Mouse (Mus musculus) limb, embryonic 14.5 days (tissue): ENCODE data around the gene Ripor2. TPM values are rescaled to one million over a fixed set of nuclear protein-coding genes. Genes with fewer than 3 reads are reported as not detected.

Source experiments
- ATAC-seq: fragments of 200-750 bp; cut with Nextera tagmentation; 2 replicates; pipeline ENCODE4 v1.8.0; 2017; ENCODE audit warnings: low read depth, moderate number of reproducible peaks, moderate TSS enrichment; ENCODE audit not compliant: low FRiP score
- DNase-seq: peaks from one replicate; pipeline ENCODE4 v3.0.0-alpha.2; 2015; ENCODE audit warnings: low spot score
- H3K27ac ChIP-seq: fragments of 300-500 bp; sonication (generic); replicated peaks from 2 replicates; pipeline ENCODE4 v1.5.1; 2014; ENCODE audit warnings: low read depth, mild to moderate bottlenecking, low read length, moderate library complexity, mixed read lengths
- H3K27me3 ChIP-seq: fragments of 300-500 bp; sonication (generic); 2 replicates; pipeline ENCODE4 v1.6.1; 2014; ENCODE audit warnings: low read length, mixed read lengths; ENCODE audit not compliant: control insufficient read depth, insufficient read depth
- H3K36me3 ChIP-seq: fragments of 300-500 bp; sonication (generic); 2 replicates; pipeline ENCODE4 v1.6.1; 2014; ENCODE audit warnings: mild to moderate bottlenecking, low read length, moderate library complexity, mixed read lengths; ENCODE audit not compliant: control insufficient read depth, insufficient read depth
- H3K4me1 ChIP-seq: fragments of 300-500 bp; sonication (generic); 2 replicates; pipeline ENCODE4 v1.6.1; 2014; ENCODE audit warnings: antibody characterized with exemption, low read length, mixed read lengths; ENCODE audit not compliant: control insufficient read depth, insufficient read depth
- H3K4me2 ChIP-seq: fragments of 300-500 bp; sonication (generic); replicated peaks from 2 replicates; pipeline ENCODE4 v1.6.1; 2014; ENCODE audit warnings: low read depth, mild to moderate bottlenecking, low read length, moderate library complexity; ENCODE audit not compliant: severe bottlenecking
- H3K4me3 ChIP-seq: fragments of 300-500 bp; sonication (generic); replicated peaks from 2 replicates; pipeline ENCODE4 v1.5.1; 2014; ENCODE audit warnings: low read length
- H3K9ac ChIP-seq: fragments of 300-500 bp; sonication (generic); 2 replicates; pipeline ENCODE4 v1.6.1; 2014; ENCODE audit warnings: mild to moderate bottlenecking, low read depth, low read length, moderate library complexity; ENCODE audit not compliant: severe bottlenecking
- H3K9me3 ChIP-seq: fragments of 300-500 bp; sonication (generic); 2 replicates; pipeline ENCODE4 v1.6.1; 2016; ENCODE audit warnings: low read length; ENCODE audit not compliant: control insufficient read depth
- POLR2A ChIP-seq: fragments of 200-500 bp; IDR thresholded peaks from 2 replicates; pipeline ENCODE4 v1.8.0; 2012; ENCODE audit warnings: inconsistent platforms, mild to moderate bottlenecking, moderate library complexity, borderline replicate concordance; ENCODE audit not compliant: insufficient read depth, insufficient read length; ENCODE audit errors: extremely low read depth
- WGBS: fragments of 180-500 bp; shearing (Covaris S2); extraction: QIAGEN DNeasy Blood & Tissue Kit; methylation state at CpG from one replicate; pipeline ENCODE4 v1.1.7; 2014; 5-methylcytosine and 5-hydroxymethylcytosine counted together
- polyA plus RNA-seq, 2 experiments: library from polyadenylated mRNA; depleted of rRNA in 1 of 2; stranded (reverse) in 1 of 2; unstranded in 1 of 2; fragments of >200 nt; fragmentation: Nextera tagmentation in 1 of 2; extraction: Ambion mirVana in 1 of 2; gene quantifications; 2 replicates each; pipeline versions ENCODE4 v1.2.1 to v1.2.3; 2012 to 2014

The Ripor2 gene
- polyA plus RNA-seq (2012; rRNA removed) (5.1 and 6.0 TPM in 2 replicates), polyA plus RNA-seq (2014; fragmentation: Nextera tagmentation; extraction: Ambion mirVana) (5.0 and 5.1 TPM in 2 replicates)

DNA sequence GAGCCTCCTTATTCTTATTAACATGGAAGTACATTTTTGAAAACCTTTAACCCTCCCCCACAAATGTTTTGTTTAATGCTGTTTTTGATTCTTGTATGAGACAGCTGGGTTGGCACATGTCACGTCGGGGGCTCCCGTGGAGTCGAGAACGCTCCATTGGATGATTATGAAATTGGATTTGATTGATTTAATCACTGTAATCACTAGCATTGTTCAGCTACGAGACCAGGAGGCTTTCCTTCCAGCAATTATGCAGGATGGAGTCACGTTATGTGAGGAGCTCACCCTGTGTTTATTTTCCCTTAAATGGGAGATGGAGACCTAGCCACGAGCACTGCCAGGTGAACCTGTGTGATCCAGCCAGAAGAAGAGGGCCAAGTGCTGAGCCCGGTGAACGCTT lies at the start of gene Ripor2:
TSS of gene Ripor2 (plus strand) at position 357 of the 400 bp plus-strand sequence.
- no peak within 1 kb of the TSS for H3K4me3 ChIP-seq
- H3K9ac ChIP-seq, result no peak within 1 kb of the TSS
- no peaks in the 10 kb centered on the region for H3K4me1 ChIP-seq
- no peak for ATAC-seq
- no peaks in the 10 kb centered on the region for H3K27me3 ChIP-seq
- H3K9me3 ChIP-seq, result no peaks in the 10 kb centered on the region
- H3K4me2 ChIP-seq, result no peak within 1 kb of the TSS
- no peak for DNase-seq
- no peaks in the 10 kb centered on the region for H3K36me3 ChIP-seq
- no peak within 1 kb of the TSS for H3K27ac ChIP-seq
- no peak for TF ChIP-seq POLR2A
- 78% methylated on average over 10 of the region's 10 CpGs for WGBS

DNA sequence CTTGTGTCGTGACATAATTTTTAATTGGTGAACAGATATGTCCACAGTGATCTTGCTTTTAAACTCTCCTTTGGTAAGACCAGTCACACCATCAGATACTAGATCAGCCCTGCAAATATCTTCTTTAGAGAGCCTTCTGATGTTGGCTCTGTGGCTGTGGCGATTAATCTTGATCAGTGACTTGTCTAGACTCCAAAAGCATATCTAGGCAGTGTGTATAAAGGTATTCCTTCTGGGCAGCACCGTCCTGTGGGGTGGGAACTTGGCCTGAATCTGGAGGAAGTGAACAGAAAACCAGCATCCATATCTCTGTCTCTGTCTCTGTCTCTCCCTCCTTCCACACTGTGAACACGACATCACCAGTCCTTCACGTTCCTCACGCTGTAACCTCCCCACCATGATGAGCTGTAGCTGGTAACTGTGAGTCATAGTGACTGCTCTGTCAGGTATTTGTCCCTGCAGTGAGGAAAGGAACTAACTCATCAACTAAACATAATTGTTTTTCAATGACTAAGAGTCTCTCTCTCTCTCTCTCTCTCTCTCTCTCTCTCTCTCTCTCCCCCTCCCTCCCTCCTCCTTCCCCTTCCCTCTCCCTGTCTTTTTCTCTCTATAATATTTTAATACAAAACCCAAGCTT lies 45.3 kb upstream of the Ripor2 start:
- ATAC-seq, result no peak
- no peaks in the 10 kb centered on the region for H3K9me3 ChIP-seq
- no peak for DNase-seq
- no peaks in the 10 kb centered on the region for H3K36me3 ChIP-seq
- 82% methylated on average over 6 of the region's 6 CpGs for WGBS
- H3K4me2 ChIP-seq, result no peak overlapping the region
- H3K27me3 ChIP-seq, result no peaks in the 10 kb centered on the region
- H3K4me3 ChIP-seq, result no peak overlapping the region
- no peak for TF ChIP-seq POLR2A
- H3K4me1 ChIP-seq, result no peaks in the 10 kb centered on the region
- no peak overlapping the region for H3K27ac ChIP-seq
- no peak overlapping the region for H3K9ac ChIP-seq

DNA sequence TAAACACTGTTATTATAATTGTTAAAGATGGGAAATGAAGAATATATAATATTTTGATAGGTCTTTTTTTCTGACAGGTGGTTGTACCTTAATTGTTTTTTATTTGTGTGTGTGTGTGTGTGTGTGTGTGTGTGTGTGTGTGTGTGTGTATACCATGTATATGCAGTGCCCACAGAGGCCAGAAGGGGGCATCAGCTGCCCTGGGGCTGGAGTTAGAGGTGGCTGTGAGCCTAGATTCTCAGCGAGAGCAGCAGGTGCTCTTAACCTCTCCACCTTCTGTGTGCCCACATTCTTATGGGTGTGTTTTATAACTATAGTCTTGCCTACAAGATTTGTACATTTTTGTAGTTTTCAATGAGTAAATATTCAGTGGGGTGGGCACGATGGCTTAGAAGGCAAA lies 44.0 kb upstream of the Ripor2 start:
- ATAC-seq, result no peak
- Histone ChIP-seq H3K4me1 (no peaks in the 10 kb centered on the region), H3K9me3 (no peaks in the 10 kb centered on the region), H3K36me3 (no peaks in the 10 kb centered on the region), H3K27me3 (no peaks in the 10 kb centered on the region), H3K4me3 (no peak overlapping the region), H3K27ac (no peak overlapping the region), H3K4me2 (no peak overlapping the region), H3K9ac (no peak overlapping the region)
- DNase-seq, result no peak
- no peak for TF ChIP-seq POLR2A
- WGBS, result 88% methylated on average over 2 of the region's 2 CpGs

DNA sequence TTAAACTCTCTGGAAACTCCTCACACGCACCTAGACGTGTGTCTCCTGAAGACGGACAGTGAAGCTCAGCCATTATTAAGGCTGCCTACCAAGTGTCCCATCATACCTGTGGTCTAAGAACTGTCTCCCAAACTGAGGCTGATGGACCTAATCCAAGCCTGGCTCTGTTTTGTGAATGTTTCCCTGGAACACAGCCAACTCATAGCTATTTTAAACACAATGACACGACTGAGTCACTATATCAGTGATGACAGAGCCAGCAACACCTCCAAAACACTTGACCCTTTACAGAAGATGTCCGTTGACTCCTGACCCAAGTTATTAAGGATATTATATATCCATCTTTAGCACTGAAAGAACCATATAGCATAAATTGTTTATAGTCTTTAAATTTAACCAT lies 43.0 kb upstream of the Ripor2 start:
- Histone ChIP-seq H3K4me1 (no peaks in the 10 kb centered on the region), H3K4me2 (no peak overlapping the region), H3K9ac (no peak overlapping the region), H3K27me3 (no peaks in the 10 kb centered on the region), H3K4me3 (no peak overlapping the region), H3K36me3 (no peaks in the 10 kb centered on the region), H3K27ac (no peak overlapping the region), H3K9me3 (no peaks in the 10 kb centered on the region)
- DNase-seq (no peak), ATAC-seq (no peak)
- no peak for TF ChIP-seq POLR2A
- WGBS, result 77% methylated on average over 5 of the region's 5 CpGs

DNA sequence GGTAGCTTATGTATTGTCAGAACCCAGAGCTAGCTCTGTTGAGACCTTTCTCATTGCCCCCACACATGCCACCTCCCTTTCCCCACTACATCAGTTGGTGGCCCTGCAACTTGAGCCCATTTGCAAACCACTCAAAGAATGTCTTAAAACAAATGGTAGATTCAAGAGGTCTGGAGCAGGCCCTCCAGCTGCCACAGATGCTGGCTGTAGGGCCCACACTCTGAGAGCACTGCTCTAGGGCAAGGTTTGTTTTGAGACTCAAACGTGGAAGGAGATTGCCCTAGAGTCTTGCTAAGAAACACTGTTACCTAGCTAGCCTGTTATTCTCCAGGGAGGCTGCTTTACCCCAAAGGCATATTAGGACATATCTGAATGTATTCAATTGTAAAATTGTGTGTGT lies 36.3 kb upstream of the Ripor2 start:
- WGBS, result 30% methylated on average over 1 of the region's 1 CpGs
- no peak overlapping the region for H3K4me2 ChIP-seq
- no peak overlapping the region for H3K27ac ChIP-seq
- H3K27me3 ChIP-seq, result no peaks in the 10 kb centered on the region
- H3K4me1 ChIP-seq, result no peaks in the 10 kb centered on the region
- no peak overlapping the region for H3K9ac ChIP-seq
- no peaks in the 10 kb centered on the region for H3K36me3 ChIP-seq
- no peak for DNase-seq
- no peak for TF ChIP-seq POLR2A
- ATAC-seq, result no peak
- H3K4me3 ChIP-seq, result no peak overlapping the region
- H3K9me3 ChIP-seq, result no peaks in the 10 kb centered on the region
